Mouse (Mus musculus) thymus, postnatal 10 days (tissue): Measurements from ENCODE around the gene Psmd7.

Experiments
- DNase-seq, 2 experiments: peaks; one replicate each; pipeline ENCODE4 v3.0.0; 2021; ENCODE audit warnings: low spot score in 2 of 2

Gene Psmd7

GRCm38 (mm10) chr8:107578541-107578940 is 9.7 kb downstream of the Psmd7 start:
- no peak for DNase-seq

GRCm38 (mm10) chr8:107578132-107578531 is 10.1 kb downstream of the Psmd7 start:
- DNase-seq, result no peak

GRCm38 (mm10) chr8:107577640-107578039 is 10.6 kb downstream of the Psmd7 start:
- DNase-seq, result no peak

- peak; percentile 45 to 77 for DNase-seq
Measured at GRCm38 (mm10) chr8:107576702-107577101, 11.6 kb downstream of the Psmd7 start.

GRCm38 (mm10) chr8:107574771-107575170 is 13.5 kb downstream of the Psmd7 start:
- DNase-seq, result peak in 1 of 2 experiments; percentile 26

GRCm38 (mm10) chr8:107572497-107572896 is 15.8 kb downstream of the Psmd7 start:
- DNase-seq, result peak; percentile 40 to 84

GRCm38 (mm10) chr8:107571486-107572135 is 16.7 kb downstream of the Psmd7 start:
- DNase-seq, result no peak

GRCm38 (mm10) chr8:107571046-107571445 is 17.2 kb downstream of the Psmd7 start:
- no peak for DNase-seq

- DNase-seq, result no peak
Measured at GRCm38 (mm10) chr8:107562164-107562563, 26.1 kb downstream of the Psmd7 start.

GRCm38 (mm10) chr8:107560820-107561536 is 27.3 kb downstream of the Psmd7 start:
- no peak for DNase-seq

- no peak for DNase-seq
Measured at GRCm38 (mm10) chr8:107556511-107556936, 31.7 kb downstream of the Psmd7 start.

- DNase-seq, result no peak
Measured at GRCm38 (mm10) chr8:107555231-107555630, 33.0 kb downstream of the Psmd7 start.

GRCm38 (mm10) chr8:107552234-107552633 is 36.0 kb downstream of the Psmd7 start:
- no peak for DNase-seq

- DNase-seq, result no peak
Measured at GRCm38 (mm10) chr8:107546817-107547216, 41.4 kb downstream of the Psmd7 start.

GRCm38 (mm10) chr8:107546154-107546553 is 42.1 kb downstream of the Psmd7 start:
- no peak for DNase-seq

- DNase-seq, result no peak
Measured at GRCm38 (mm10) chr8:107545621-107546152, 42.6 kb downstream of the Psmd7 start.

GRCm38 (mm10) chr8:107544651-107545174 is 43.6 kb downstream of the Psmd7 start:
- DNase-seq, result no peak

GRCm38 (mm10) chr8:107544211-107544610 is 44.1 kb downstream of the Psmd7 start:
- no peak for DNase-seq

- DNase-seq, result no peak
Measured at GRCm38 (mm10) chr8:107543714-107544113, 44.5 kb downstream of the Psmd7 start.

GRCm38 (mm10) chr8:107542151-107542550 is 46.1 kb downstream of the Psmd7 start:
- no peak for DNase-seq

GRCm38 (mm10) chr8:107541369-107541768 is 46.9 kb downstream of the Psmd7 start:
- no peak for DNase-seq

- no peak for DNase-seq
Measured at GRCm38 (mm10) chr8:107540623-107541022, 47.6 kb downstream of the Psmd7 start.

- no peak for DNase-seq
Measured at GRCm38 (mm10) chr8:107537472-107537871, 50.8 kb downstream of the Psmd7 start.
